Mouse (Mus musculus): ENCODE measurements around the gene Slc25a18.

Slc25a18 gene

DNA sequence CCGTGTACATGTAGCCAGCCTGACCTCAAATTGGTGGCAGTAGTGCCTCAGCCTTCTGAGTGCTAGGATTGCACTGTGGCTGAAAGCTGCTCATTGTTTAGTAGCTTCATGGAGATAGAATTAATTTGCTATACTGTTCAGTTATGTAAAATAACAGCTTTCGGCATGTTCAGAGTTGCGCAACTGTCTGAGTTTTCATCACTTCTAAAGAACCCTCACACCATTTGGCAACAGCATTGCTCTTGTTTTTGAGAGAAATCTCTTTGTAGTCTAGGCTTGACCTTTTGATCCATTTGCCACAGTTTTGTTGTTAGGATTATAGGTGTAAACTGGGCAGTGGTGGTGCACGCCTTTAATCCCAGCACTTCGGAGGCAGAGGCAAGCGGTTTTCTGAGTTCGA, 66.9 kb downstream of the Slc25a18 start:
- no peak for DNase-seq (ENCODE audit: extremely low spot score, low spot score)

DNA sequence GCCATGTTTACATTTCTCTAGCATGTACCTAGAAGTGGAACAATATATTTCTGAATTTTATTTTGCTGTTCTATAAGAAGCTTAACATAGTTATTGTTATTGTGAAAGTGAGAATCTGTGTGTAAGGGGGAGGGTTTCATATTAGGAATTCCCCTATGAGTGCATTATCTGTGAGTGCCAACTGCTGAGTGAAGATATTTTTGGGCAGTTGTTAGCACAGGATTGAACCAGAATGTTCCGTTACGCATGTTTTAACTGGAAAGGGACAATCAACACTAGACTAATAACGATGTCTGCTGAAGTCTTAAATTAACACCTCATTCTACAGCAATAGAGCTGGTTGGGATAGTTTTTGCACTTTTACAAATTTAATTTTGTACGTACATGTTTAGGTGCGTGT, 68.4 kb downstream of the Slc25a18 start:
- no peak for DNase-seq (ENCODE audit: extremely low spot score, low spot score)
